Mouse (Mus musculus) lung, postnatal 0 days (tissue): Measurements from ENCODE around the gene Agfg1. TPM values are rescaled to one million over a fixed set of nuclear protein-coding genes. Genes with fewer than 3 reads are reported as not detected.

ENCODE experiments used
- ATAC-seq: fragments of 200-750 bp; cut with Nextera tagmentation; 2 replicates; pipeline ENCODE4 v1.8.0; 2017; ENCODE audit warnings: moderate library complexity
- DNase-seq: peaks from one replicate; pipeline ENCODE4 v3.0.0-alpha.2; 2016; ENCODE audit warnings: low spot score
- H3K27ac ChIP-seq: fragments of 300-500 bp; sonication (generic); 2 replicates; pipeline ENCODE4 v1.5.1; 2014; ENCODE audit warnings: antibody characterized with exemption, mild to moderate bottlenecking, low read length, mixed read lengths
- H3K27me3 ChIP-seq: fragments of 300-500 bp; sonication (generic); replicated peaks from 2 replicates; pipeline ENCODE4 v1.6.1; 2014; ENCODE audit warnings: low read length, mixed read lengths; ENCODE audit not compliant: insufficient read depth
- H3K36me3 ChIP-seq: fragments of 300-500 bp; sonication (generic); 2 replicates; pipeline ENCODE4 v1.6.1; 2014; ENCODE audit warnings: low read length, mixed read lengths; ENCODE audit not compliant: insufficient read depth
- H3K4me1 ChIP-seq: fragments of 300-500 bp; sonication (generic); 2 replicates; pipeline ENCODE4 v1.6.1; 2014; ENCODE audit warnings: antibody characterized with exemption, low read depth, low read length, mixed read lengths; ENCODE audit not compliant: insufficient read depth
- H3K4me2 ChIP-seq: fragments of 300-500 bp; sonication (generic); replicated peaks from 2 replicates; pipeline ENCODE4 v1.6.1; 2014; ENCODE audit warnings: low read depth, mild to moderate bottlenecking, low read length, moderate library complexity, mixed read lengths
- H3K4me3 ChIP-seq: fragments of 300-500 bp; sonication (generic); 2 replicates; pipeline ENCODE4 v1.5.1; 2014; ENCODE audit warnings: low read depth, low read length
- H3K9ac ChIP-seq: fragments of 300-500 bp; sonication (generic); replicated peaks from 2 replicates; pipeline ENCODE4 v1.6.1; 2014; ENCODE audit warnings: low read depth, mild to moderate bottlenecking
- H3K9me3 ChIP-seq: fragments of 300-500 bp; sonication (generic); 2 replicates; pipeline ENCODE4 v1.6.1; 2016; ENCODE audit warnings: low read length, mixed read lengths
- CTCF ChIP-seq: IDR thresholded peaks from 2 replicates; pipeline ENCODE4 v1.5.1; 2016; ENCODE audit warnings: antibody characterized with exemption, mild to moderate bottlenecking
- EP300 ChIP-seq: IDR thresholded peaks from 2 replicates; pipeline ENCODE4 v1.6.1; 2016; ENCODE audit warnings: antibody characterized with exemption, mild to moderate bottlenecking, control low read depth
- WGBS: fragments of 180-500 bp; shearing (Covaris S2); extraction: QIAGEN DNeasy Blood & Tissue Kit; methylation state at CpG from one replicate; pipeline ENCODE4 v1.1.7; 2014; 5-methylcytosine and 5-hydroxymethylcytosine counted together
- polyA plus RNA-seq: library from polyadenylated mRNA; unstranded; fragments of >200 nt; fragmentation: Nextera tagmentation; extraction: Ambion mirVana; gene quantifications from 2 replicates; pipeline ENCODE4 v1.2.1, GENCODE M21; 2015

Agfg1 gene
- polyA plus RNA-seq, 1 experiment from 2014 or later: 28.3 TPM

GRCm38 (mm10) chr1:82795702-82796443 lies 43.4 kb upstream of the Agfg1 start:
- H3K9ac ChIP-seq: no peak overlapping the region
- H3K27ac ChIP-seq: no peak overlapping the region; the same call in 1 of the 2 replicates
- H3K36me3 ChIP-seq: no peaks in the 10 kb centered on the region
- H3K4me3 ChIP-seq: no peak overlapping the region
- TF ChIP-seq CTCF: no peak
- peak; percentile 79 for TF ChIP-seq EP300
- H3K4me2 ChIP-seq: no peak overlapping the region
- no peaks in the 10 kb centered on the region for H3K27me3 ChIP-seq
- H3K4me1 ChIP-seq: 0 out of 2 replicates have a peak, but pooled peaks cover 3% of the 10 kb centered on the region
- H3K9me3 ChIP-seq: no peaks in the 10 kb centered on the region
- peak; percentile 70 for ATAC-seq
- DNase-seq: peak; percentile 70
- WGBS: 39% methylated on average over 18 of the region's 18 CpGs

DNA sequence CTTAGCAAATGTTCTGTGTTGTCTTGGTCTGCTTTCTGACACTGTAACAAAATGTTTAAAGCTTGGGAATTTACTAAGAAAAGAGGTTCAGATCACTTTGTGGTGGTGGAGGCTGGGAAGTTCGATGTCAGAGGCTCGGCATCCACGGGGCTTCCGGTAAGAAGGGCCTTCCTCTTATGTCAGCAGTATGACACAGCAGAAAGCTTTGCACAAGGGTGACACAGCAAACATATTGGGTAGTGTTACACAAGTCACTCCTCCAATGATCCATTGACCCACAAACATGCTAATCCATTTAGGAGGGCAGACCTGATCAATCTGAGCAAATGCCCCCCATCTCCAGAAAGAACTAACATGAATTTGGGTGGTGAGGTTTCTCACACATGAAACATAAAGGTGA lies 42.2 kb upstream of the Agfg1 start:
- H3K27me3 ChIP-seq: no peaks in the 10 kb centered on the region
- no peak overlapping the region for H3K9ac ChIP-seq
- H3K9me3 ChIP-seq: no peaks in the 10 kb centered on the region
- ATAC-seq (no peak), DNase-seq (no peak)
- H3K36me3 ChIP-seq: no peaks in the 10 kb centered on the region
- no peak overlapping the region for H3K4me2 ChIP-seq
- H3K4me3 ChIP-seq: no peak overlapping the region
- TF ChIP-seq EP300 (no peak), CTCF (no peak)
- H3K27ac ChIP-seq: no peak overlapping the region
- 0 out of 2 replicates have a peak, but pooled peaks cover 3% of the 10 kb centered on the region for H3K4me1 ChIP-seq
- WGBS: 85% methylated on average over 4 of the region's 4 CpGs

DNA sequence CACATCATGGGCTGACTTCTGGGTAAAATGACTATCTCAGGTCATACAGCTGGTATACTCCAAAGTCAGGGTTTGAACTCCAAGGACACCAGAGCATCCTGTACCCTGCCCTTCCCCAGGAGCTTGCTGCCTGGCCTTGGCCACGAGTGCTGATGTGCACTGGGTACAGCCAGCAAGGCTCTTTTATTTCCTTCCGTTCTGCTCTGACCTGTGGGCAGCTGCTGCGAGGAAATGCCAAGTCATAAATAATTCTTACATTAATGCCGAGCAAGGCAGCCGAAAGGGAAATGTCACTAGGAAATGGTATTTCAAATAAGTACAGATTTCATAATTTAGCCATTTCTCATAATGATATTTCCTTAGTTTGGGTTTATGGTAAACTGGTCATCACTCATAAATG lies 41.0 kb upstream of the Agfg1 start:
- WGBS: 39% methylated on average over 5 of the region's 5 CpGs
- Histone ChIP-seq H3K4me3 (no peak overlapping the region), H3K27me3 (no peaks in the 10 kb centered on the region), H3K4me2 (no peak overlapping the region), H3K36me3 (no peaks in the 10 kb centered on the region), H3K9me3 (no peaks in the 10 kb centered on the region), H3K9ac (no peak overlapping the region), H3K4me1 (0 out of 2 replicates have a peak, but pooled peaks cover 3% of the 10 kb centered on the region), H3K27ac (no peak overlapping the region)
- ATAC-seq: peak; percentile 65
- TF ChIP-seq EP300 (peak; percentile 47), CTCF (no peak)
- DNase-seq: peak; percentile 37

GRCm38 (mm10) chr1:82798922-82799321 lies 40.4 kb upstream of the Agfg1 start:
- Histone ChIP-seq H3K4me2 (no peak overlapping the region), H3K9me3 (no peaks in the 10 kb centered on the region), H3K27ac (no peak overlapping the region), H3K36me3 (no peaks in the 10 kb centered on the region), H3K9ac (no peak overlapping the region), H3K4me1 (0 out of 2 replicates have a peak, but pooled peaks cover 3% of the 10 kb centered on the region), H3K4me3 (no peak overlapping the region), H3K27me3 (no peaks in the 10 kb centered on the region)
- WGBS: 64% methylated on average over 4 of the region's 4 CpGs
- DNase-seq (peak; percentile 71), ATAC-seq (peak; percentile 45)
- TF ChIP-seq EP300: no peak
- no peak for TF ChIP-seq CTCF

DNA sequence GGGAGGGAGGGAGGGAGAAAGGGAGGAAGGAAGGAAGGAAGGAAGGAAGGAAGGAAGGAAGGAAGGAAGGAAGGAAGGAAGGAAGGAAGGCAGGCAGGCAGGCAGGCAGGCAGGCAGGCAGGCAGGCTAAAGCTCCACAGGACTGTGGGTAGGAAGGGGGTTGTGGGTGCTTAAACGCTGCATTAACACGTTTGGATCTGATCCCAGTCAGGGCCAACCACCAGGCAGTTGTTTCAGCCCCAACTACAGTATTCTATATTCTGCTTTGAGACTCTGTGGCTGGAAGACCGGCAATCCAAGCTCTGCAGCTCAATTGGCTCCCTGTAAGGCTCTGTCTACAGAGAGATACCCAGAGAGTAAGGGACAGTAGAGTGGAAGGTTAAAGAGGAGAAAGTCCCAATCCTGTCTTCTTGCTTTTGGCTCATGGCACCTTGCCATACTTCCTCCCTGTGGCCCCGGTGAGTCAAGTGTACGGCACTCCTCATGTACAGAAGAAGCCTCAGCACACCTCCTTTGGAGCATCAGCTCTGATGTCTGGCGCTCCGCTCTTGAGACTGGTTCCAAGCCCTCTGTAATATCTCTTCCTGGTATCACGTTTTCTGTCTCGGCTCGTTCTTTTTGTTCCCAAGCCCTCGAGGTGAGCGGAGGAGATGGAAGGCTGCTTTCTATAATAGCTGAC lies 38.0 kb upstream of the Agfg1 start:
- H3K9ac ChIP-seq: no peak overlapping the region
- H3K4me2 ChIP-seq: no peak overlapping the region
- no peak for TF ChIP-seq EP300
- no peak for TF ChIP-seq CTCF
- no peaks in the 10 kb centered on the region for H3K9me3 ChIP-seq
- 0 out of 2 replicates have a peak, but pooled peaks cover 3% of the 10 kb centered on the region for H3K4me1 ChIP-seq
- no peak overlapping the region for H3K4me3 ChIP-seq
- 71% methylated on average over 12 of the region's 12 CpGs for WGBS
- H3K27ac ChIP-seq: no peak overlapping the region
- ATAC-seq (no peak), DNase-seq (no peak)
- H3K36me3 ChIP-seq: no peaks in the 10 kb centered on the region
- H3K27me3 ChIP-seq: no peaks in the 10 kb centered on the region

- Histone ChIP-seq H3K4me1 (0 out of 2 replicates have a peak, but pooled peaks cover 3% of the 10 kb centered on the region), H3K27ac (no peak overlapping the region), H3K36me3 (no peaks in the 10 kb centered on the region), H3K27me3 (no peaks in the 10 kb centered on the region), H3K4me2 (no peak overlapping the region), H3K4me3 (no peak overlapping the region), H3K9ac (no peak overlapping the region), H3K9me3 (no peaks in the 10 kb centered on the region)
- 76% methylated on average over 7 of the region's 7 CpGs for WGBS
- DNase-seq (no peak), ATAC-seq (no peak)
- TF ChIP-seq CTCF (peak; percentile 65), EP300 (no peak)
These were observed 35.7 kb upstream of the Agfg1 start for GRCm38 (mm10) chr1:82803608-82804007.
